Mouse (Mus musculus): Measurements from ENCODE around the gene Ccpg1os.

Gene Ccpg1os

GRCm38 (mm10) chr9:72985250-72986220, at the start of gene Ccpg1os, which contains the start of gene Ccpg1:
Ccpg1os (minus strand) TSS chr9:72985382.
Ccpg1 (plus strand) TSS chr9:72985429.
- DNase-seq: peak; percentile 97

- no peak for DNase-seq
Measured at GRCm38 (mm10) chr9:73033406-73033805, 48.2 kb upstream of the Ccpg1os start.

GRCm38 (mm10) chr9:73031421-73031820, 46.2 kb upstream of the Ccpg1os start:
- DNase-seq: peak; percentile 28 to 49

- DNase-seq: no peak
Measured at GRCm38 (mm10) chr9:73030443-73030842, 45.3 kb upstream of the Ccpg1os start.

GRCm38 (mm10) chr9:73025818-73026636, 40.8 kb upstream of the Ccpg1os start:
- peak; percentile 42 to 53 for DNase-seq

- DNase-seq: no peak
Measured at GRCm38 (mm10) chr9:73020566-73021097, 35.5 kb upstream of the Ccpg1os start.

- DNase-seq: peak; percentile 79 to 80
Measured at GRCm38 (mm10) chr9:73019841-73020240, 34.7 kb upstream of the Ccpg1os start.

GRCm38 (mm10) chr9:73014724-73015123, 29.5 kb upstream of the Ccpg1os start:
- DNase-seq: no peak

- DNase-seq: no peak
Measured at GRCm38 (mm10) chr9:73012629-73013028, 27.4 kb upstream of the Ccpg1os start.

- DNase-seq: no peak
Measured at GRCm38 (mm10) chr9:73008384-73008783, 23.2 kb upstream of the Ccpg1os start.

- DNase-seq: peak in 1 of 2 experiments; percentile 31
Measured at GRCm38 (mm10) chr9:73006175-73006574, 21.0 kb upstream of the Ccpg1os start.

GRCm38 (mm10) chr9:73005106-73005505, 19.9 kb upstream of the Ccpg1os start:
- no peak for DNase-seq

GRCm38 (mm10) chr9:73004076-73004475, 18.9 kb upstream of the Ccpg1os start:
- no peak for DNase-seq

- DNase-seq: peak in 1 of 2 experiments; percentile 20
Measured at GRCm38 (mm10) chr9:73002177-73002576, 17.0 kb upstream of the Ccpg1os start.

GRCm38 (mm10) chr9:73001314-73002011, 16.3 kb upstream of the Ccpg1os start:
- no peak for DNase-seq

GRCm38 (mm10) chr9:73000487-73000886, 15.3 kb upstream of the Ccpg1os start:
- DNase-seq: no peak

- no peak for DNase-seq
Measured at GRCm38 (mm10) chr9:72996806-72997205, 11.6 kb upstream of the Ccpg1os start.

GRCm38 (mm10) chr9:72996167-72996566, 11.0 kb upstream of the Ccpg1os start:
- DNase-seq: no peak

GRCm38 (mm10) chr9:72992576-72992975, 7.4 kb upstream of the Ccpg1os start:
- DNase-seq: no peak

- no peak for DNase-seq
Measured at GRCm38 (mm10) chr9:72991420-72991819, 6.2 kb upstream of the Ccpg1os start.

GRCm38 (mm10) chr9:72988706-72989105, 3.5 kb upstream of the Ccpg1os start:
- no peak for DNase-seq

GRCm38 (mm10) chr9:72987703-72988102, 2.5 kb upstream of the Ccpg1os start:
- DNase-seq: no peak

All from cerebellum, postnatal 14 days (tissue).